In genomic region chr11:6187878-6188277, GRCm38 (mm10) we compare ENCODE assay signal across 8 mouse cellular contexts. TPM values are rescaled to one million over a fixed set of nuclear protein-coding genes. Genes with fewer than 3 reads are reported as not detected.
DNase-seq lines count a peak whose midpoint lies in the region.

No protein-coding gene starts in this region.

- DNase-seq in 3T3-L1 (ENCODE audit: low read depth, low spot score): peak; percentile 98
- DNase-seq in adrenal gland, postnatal 10 days: peak; percentile 91
- peak; percentile 76 for DNase-seq in embryo, embryonic 9.5 days (ENCODE audit: extremely low spot score)
- peak; percentile 90 to 95 for DNase-seq in heart, adult 18-20 months
- DNase-seq in kidney, adult 18-20 months: peak; percentile 89
- peak; percentile 94 for DNase-seq in left cerebral cortex, postnatal 4 days
- DNase-seq in monocyte, adult 2 months (ENCODE audit: low read depth in 1 of 2, low spot score in 2 of 2): peak; percentile 27 to 53
- DNase-seq in spleen, postnatal 36 days (ENCODE audit: low spot score in 2 of 2): peak; percentile 67 to 77

- intact Hi-C loops in left cerebral cortex, postnatal 4 days (cut with DNase I): loop anchor here (5.0 kb wide), 1 partner anchor 196 kb away; no protein-coding TSS in a partner anchor

RNA-seq across cellular contexts. Expression of gene A730071L15Rik, which starts 12.0 kb away (rescaled TPM):
- under 1 TPM; 0.21 to 0.24 TPM for total RNA-seq in adrenal gland, postnatal 10 days (2021)
- total RNA-seq in heart, adult 18-20 months (2021): not detected
- total RNA-seq in left cerebral cortex, postnatal 4 days (2021): under 1 TPM in 1 of 2 experiments, not detected in 1; 0.24 TPM

RNA-seq across cellular contexts. Expression of gene Nudcd3, which starts 12.3 kb away (rescaled TPM):
- 10 to 100 TPM; 45.8 to 52.3 TPM for total RNA-seq in adrenal gland, postnatal 10 days (2021)
- 10 to 100 TPM; 64.2 to 67.1 TPM for total RNA-seq in heart, adult 18-20 months (2021)
- 100 to 1,000 TPM; 109 to 117 TPM for total RNA-seq in left cerebral cortex, postnatal 4 days (2021)

RNA-seq across cellular contexts. Expression of gene Npc1l1, which starts 42.1 kb away (rescaled TPM):
- not detected for total RNA-seq in adrenal gland, postnatal 10 days (2021)
- not detected for total RNA-seq in heart, adult 18-20 months (2021)
- under 1 TPM; 0.08 TPM for total RNA-seq in left cerebral cortex, postnatal 4 days (2021)

Comparison
In these comparisons a context has a peak if more than half of its experiments do, and no peak if none do; other contexts are left out.
1. Peak in every context shown above with its lines: DNase-seq.
2. DNase-seq: peak in every context shown above with its lines; median percentile 98 in 3T3-L1; 94 in left cerebral cortex, postnatal 4 days; 92 in heart, adult 18-20 months; 91 in adrenal gland, postnatal 10 days; 89 in kidney, adult 18-20 months; 76 in embryo, embryonic 9.5 days; 72 in spleen, postnatal 36 days; 40 in monocyte, adult 2 months.